Mouse (Mus musculus): ENCODE measurements around the gene Etv6.

Gene Etv6

DNA sequence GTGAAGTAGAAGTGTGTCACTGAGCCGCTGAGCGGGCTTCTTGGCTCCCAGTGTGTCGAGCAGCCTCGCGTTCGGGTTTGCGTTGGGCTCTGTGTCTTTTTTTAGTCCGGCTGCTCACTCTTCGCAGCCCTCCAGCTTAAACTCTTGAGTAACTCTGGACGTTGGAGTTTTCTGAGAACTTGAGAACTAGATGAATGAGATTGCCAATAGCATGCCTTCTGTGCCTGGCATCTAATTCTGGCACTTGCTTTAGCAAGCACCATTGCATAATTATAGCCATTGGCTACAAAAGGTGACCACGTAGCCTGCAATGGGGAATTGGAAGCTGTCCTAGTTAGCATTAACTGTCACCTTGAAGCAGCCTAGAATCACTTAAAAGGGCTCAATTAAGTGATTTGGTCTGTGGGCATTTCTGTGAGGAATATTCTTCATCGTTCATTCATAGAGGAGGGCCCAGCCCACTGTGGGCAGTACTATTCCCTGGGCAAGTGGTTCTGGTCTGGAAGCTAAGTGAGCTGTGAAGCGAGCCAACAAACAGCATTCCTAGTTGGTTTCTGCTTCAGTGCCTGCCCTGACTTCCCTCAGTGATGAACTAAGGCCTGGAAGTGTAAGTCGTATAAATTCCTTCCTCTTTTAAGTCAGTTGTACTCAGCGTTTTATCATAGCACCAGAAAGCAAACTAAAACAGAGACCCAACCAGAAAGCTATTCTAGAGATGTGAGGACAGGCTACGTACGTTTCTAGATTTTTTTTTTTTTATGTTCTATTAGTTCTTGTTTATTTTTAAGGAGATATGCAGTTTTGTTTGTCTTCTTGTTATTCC is 136.6 kb downstream of the Etv6 start:
- no peak for DNase-seq (ENCODE audit: low spot score)

DNA sequence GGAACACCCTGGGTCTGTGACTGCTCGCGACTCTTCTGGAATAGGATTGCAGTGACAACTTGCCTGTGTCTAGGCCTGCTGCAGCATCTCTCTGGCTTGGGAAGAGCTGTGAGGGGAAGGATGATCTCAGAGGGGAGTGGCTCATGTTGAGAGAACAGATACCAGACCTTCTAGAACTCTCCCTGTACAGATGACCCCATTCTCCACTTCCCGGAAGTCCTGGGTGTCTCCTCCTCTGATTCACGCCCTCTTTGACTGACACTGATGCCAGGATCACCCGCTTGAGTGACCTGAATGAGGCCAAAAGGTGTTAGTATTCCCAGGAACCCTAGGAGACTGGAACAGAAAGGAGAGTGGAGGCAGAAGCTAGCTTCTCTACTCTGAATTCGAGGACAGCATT is 137.9 kb downstream of the Etv6 start:
- no peak for DNase-seq (ENCODE audit: low spot score)

DNA sequence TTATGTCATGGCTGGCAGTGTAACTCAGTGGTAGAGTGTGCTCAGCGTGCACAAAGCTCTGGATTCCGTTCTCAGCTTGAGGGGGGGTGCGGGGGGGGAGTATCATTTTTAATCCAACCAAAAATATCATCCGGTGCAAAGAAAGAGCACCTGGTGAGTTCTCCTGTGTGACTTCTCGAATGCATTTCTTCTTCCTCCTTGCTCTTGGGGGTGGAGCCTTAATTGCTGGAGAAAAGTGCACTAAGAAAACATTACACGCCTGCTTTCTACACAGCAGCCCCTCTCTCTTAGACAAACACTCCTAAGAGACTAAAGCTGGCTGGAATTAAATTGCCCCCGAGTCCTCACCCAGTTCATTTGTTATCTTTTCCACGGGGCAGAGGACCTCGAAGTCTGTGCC is 139.6 kb downstream of the Etv6 start:
- DNase-seq (ENCODE audit: low spot score), result no peak

DNA sequence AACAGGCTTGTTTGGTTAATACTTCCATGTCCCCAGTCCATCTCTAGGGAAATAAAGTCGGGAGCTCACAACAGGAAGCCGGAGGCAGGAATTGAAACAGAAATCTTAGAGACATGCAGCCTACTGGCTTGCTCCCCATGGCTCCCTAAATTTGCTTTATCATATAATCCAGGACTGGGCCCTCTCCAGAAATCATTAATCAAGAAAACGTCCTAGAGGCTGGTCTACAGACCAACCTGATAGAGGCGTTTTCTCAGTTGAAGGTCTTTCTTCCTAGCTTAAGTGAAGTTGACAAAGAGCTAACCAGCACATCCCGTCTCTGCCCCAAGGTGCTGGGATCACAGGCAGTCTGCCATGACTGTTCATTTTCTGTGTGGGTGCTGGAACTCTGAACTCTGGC is 141.7 kb downstream of the Etv6 start:
- no peak for DNase-seq (ENCODE audit: low spot score)

DNA sequence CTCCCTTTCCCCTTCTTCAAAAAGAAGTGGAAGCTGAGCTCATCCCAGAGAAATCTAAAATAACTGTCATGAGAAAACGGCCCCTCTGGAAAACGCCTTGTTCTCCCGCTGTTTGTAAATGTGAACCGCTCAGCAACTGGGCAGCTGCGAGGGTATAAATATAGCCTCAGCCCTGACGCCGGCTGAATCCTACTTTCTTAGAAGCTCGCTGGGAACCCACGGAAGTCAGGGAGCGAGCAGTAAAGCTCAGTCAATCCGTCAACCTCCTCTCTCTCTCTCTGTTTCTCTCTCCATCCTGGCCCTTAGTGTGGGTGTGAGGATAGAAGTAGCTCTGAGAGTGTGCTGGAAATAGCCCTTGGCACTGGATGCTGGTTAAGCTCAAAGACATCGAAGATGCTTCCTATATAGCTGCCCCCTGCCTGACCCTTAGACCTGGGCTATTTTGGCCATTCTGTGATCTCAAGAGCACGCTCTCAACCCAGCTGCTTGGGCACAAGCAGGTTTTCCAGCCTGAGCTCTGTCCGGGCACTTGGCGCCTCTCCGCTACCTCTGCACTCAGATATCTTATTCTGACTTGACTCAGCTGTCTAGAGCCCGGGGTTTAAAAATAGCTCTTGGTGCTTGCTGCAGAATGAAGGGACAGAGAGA is 146.9 kb downstream of the Etv6 start:
- DNase-seq (ENCODE audit: low spot score), result no peak

DNA sequence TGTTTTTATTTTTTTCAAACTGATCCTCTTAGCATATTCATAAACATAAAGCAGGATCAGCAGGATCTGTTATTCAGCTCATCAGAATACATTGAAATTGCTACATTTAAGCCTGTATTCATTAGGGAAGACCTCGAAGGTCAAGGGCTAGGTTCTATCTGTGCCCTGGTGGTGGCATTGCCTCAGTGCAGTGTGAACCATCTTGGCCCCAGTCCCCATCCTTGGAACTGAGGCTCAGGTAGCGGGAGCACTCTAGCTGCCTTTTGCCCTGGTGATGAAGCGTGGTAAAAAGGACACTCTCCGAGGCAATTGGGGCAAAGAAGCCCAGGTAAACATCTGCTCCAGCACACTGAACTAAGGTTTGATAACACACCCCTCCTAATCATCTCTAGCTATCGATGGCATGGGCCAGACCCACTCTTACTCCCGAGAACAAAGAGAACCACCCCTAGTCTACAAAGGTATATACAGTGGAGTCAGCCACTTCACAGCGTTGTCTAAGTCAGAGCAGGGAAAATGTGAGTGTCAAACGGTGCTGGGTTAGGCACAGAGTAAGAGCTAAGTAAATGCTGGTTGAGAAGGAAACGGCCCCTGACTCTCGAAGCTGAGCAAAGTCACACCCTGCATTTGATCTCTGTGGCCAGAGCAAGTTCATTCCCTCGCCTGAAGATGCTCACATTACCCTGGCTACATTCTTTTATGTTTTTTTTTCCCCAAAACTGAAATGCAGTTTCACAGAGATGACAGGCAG is 148.3 kb downstream of the Etv6 start:
- DNase-seq (ENCODE audit: low spot score), result no peak

DNA sequence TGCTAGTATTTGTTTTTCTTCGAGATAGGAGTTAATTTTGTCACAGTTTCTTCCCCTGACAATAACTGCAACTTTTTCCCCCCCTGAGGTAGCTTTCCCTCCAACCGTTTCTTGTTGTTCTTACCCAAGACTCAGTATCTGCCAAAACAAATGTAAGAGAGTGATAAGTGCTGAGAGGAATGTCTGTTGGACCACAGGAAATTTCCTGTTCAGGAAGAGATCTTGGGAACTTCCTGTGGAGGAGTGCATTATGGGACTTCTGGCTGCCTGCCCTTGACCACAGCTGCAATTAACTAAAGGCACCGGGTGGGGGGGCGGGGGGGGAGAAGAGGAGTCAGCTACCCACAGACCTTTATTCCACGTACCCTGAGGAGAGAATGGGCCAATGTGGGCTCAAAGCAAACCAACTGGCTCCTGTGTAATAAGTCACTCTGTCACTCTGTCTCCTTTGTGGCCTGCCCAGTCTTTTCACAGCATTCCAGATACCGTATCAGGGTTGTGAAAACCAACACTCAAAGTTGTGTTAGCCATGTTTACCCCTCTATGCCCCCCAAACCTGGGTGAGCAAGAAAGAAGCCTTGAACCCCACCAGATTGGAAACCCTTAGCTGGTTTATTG is 150.9 kb downstream of the Etv6 start:
- no peak for DNase-seq (ENCODE audit: low spot score)

DNA sequence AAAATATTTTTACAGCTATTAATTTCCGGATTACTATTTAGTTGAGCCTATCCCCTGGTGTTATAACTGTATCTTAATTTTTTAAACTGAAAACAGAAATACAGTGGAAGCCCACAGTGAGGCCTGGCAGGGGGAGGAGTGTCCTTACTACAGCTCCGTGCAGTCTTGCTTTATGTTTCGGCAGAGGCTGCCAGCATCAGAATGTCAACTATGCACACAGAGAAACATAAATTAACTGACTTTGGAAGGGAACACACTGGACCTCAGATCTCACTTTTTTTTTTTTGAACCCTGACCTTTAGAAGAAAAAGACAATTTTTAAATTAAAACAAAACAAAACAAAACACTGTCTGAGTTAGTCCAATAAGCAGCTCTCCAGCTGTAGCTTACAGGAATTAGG is 153.2 kb downstream of the Etv6 start:
- no peak for DNase-seq (ENCODE audit: low spot score)

DNA sequence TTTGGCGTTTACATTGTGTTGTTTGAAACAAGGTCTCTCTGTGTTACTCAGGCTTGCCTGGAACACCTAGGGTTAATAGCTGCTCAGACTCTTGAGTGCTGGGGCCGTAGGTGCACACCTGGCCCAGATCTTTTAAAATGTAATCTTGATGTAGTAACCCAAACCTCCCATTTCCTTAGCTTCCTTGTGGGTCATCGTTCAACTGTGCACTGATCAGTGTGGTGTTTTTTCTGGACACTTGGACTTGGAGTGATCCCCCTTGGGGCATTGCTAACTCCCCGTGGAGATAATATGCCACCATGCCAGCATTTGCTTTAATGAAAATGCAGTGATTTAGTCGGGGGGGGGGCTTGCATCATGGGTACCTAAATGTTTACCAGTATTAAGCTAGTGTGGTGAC is 153.7 kb downstream of the Etv6 start:
- DNase-seq (ENCODE audit: low spot score), result no peak

DNA sequence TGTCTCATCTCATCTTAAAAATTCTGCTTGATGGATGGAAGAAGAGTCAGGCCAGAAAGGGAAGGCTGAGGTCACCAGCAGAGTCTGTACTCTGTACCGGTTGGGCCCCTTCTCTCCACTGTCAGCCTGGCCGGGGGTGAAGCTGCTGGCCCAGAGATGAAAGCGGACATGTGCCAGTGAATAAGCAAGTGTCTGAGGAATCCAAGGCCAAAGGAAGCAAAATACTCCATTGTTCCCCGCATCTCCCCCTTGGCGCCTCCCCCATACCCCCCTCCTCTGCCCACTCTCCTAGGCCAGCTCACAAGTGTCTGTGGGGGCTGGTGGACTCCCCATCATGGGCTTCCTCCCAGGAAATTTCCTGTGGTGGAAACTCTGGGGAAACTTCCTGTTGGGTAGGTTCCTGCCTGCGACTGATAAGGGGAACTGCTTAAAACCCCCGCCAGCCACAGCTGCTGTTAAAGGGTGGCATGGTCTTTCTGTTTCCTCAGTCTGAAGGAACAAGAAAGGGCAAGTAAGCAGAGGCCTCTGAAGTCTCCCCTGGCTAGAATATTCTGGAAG is 154.2 kb downstream of the Etv6 start:
- DNase-seq (ENCODE audit: low spot score), result no peak

DNA sequence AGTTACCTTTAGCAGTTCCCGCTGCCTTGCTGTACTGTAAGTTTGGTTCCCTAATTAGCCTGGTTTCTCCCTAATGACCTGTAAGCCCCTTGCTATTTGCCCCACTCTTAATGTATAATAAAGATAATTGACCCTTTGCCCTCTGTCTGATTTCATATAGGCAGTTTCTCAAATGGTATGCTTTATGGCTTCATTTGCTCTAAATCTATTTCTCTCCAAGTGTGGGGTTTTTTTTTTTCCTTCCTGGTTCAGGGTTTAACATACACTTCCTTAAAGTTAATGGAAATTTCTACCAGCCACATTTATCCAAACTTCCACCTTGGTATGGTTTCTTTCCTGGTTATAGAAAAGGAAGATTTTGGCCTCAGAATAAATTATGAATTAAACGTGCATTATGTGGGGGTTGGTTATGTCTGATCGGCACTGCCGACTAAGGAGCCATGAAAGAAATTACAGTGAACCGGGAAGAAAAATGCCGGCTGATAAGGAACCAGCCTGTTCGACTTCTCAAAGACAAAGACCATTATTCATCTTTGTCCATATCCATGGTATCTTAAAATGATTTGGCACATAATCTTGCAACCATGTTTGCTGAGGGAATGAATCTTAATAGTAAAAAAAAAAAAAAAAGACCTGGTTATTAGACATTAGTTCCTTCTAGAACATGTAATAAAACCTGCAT is 155.2 kb downstream of the Etv6 start:
- no peak for DNase-seq (ENCODE audit: low spot score)

DNA sequence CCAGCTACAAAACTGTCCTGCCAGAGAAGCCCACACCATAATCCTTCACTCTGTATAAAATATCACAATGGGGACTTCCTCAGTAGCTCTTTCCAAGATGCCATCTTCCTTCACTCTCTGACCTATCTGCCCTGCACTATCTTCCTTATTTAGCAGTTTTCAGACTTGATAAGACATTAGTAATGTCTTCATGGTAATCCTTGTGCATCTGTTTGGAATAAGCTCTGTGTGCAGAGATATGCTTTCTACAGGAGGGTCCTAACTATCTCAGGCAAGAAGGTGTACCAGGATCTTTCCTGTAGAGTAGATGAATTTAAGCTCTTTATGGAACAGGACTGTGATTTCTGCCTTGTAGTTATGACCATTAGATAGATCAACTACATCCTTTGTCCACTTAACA is 157.2 kb downstream of the Etv6 start:
- no peak for DNase-seq (ENCODE audit: low spot score)

DNA sequence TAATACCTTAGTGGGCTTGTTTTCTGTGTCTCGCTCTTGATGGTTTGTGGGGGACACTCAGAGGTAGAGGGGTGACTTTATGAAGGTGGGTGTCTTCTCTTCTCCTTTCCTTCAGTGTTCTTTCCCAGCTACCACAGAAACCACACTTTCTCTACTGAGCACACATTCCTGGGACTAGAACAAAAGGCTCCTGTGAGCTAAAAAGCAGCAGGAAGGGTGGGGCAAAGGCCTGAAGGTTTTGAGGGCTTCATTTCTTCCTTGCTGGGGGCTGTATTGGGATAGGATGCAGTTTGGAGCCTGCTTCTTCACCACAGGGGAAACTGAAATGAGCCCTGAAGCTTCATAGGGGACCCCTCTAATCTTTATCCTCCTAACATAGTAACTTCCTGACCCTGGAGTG is 164.4 kb downstream of the Etv6 start:
- DNase-seq (ENCODE audit: low spot score), result no peak

DNA sequence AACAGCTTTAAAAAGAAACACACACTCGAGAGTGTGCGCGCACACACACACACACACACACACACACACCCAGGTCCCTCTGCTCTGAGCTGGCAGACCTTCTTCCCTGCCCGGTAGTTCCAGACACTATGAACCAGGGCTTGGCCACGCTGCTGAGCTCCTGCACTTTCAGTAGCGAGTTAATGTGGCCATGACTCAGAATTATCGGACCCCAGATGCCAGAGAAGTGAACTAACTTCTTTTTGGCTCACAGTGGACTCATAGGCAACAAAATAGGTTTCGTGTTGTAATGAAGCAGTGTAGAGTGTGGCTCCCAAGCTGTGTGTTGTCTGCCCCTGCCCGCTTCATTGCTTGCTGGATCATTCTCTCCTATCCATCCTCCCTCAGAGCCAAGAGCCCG is 165.1 kb downstream of the Etv6 start:
- DNase-seq (ENCODE audit: low spot score), result no peak

DNA sequence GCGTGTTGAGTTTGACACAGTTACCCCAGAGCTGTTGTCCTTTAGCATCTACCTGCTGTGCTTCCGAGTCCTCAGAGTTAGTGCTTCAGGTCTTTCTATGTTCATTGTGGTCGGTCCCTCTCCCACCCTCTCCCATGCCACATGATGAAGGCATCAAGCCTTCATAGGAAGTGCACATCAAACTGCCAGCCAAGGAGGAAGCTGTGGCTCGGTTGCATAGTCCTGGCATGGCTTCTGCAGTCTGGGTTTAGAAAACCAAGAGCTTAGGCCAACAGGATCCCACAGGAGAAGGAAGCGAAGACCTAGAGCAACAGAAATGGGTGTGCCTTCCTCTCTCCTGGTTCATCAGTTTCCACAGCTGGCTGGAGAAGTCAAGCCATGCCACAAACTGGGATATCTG is 166.7 kb downstream of the Etv6 start:
- DNase-seq (ENCODE audit: low spot score), result no peak

DNA sequence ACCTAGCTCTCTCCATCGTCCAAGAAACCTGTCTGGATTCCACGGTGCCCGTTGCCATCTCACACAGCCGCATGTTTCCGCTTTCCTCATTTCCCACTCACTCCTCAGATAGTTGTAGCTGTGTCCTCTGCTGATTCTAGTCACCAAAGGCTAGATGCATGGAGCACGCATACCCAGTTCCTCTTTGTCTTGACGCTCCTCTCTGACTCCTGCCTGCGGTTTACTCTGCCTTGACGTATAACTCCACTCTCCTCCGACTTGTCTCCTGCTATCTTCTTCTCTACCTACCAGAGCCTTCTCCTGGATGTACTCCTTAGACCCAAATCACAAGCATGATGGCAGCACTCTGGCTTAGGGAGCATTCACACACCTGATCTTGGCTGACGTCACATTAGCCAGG is 169.7 kb downstream of the Etv6 start:
- no peak for DNase-seq (ENCODE audit: low spot score)

DNA sequence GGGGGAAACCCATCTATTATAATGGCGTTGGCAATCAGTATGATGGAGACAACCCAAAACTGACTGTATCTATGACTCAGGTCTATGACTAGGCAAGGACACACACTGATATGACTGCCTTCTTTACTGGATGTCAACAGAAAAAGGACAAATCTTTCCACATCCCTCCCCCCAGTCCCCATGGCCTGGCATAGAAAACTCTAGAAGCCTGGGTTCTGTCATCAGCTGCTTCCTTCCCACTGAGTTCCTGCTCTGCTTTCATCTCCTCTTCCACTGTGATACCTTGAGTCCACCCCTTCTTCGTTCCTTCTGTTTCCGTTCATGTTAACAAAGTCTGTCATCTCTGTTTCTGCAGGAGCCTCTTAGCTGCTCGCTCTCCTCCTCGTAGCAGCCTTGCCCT is 170.2 kb downstream of the Etv6 start:
- DNase-seq (ENCODE audit: low spot score), result no peak

DNA sequence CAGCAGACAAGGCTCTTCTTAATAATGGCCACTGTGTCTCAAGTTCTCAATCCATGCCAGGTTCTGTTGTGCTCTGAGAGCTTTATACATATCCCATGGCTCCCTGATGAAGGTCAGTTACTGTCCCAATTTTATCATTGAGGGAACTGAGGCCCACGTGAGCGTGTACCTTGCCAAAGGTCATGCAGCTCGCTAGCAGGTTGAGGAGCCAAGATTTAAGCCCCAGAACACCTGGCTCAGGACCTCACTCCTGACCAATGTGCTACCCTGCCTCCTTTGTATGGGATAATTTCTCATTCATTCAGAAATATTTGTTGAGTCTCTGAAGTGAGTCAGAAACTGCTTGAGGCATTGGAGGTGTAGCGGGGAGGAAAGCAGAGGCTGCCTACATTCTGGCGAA is 170.8 kb downstream of the Etv6 start:
- DNase-seq (ENCODE audit: low spot score), result no peak

DNA sequence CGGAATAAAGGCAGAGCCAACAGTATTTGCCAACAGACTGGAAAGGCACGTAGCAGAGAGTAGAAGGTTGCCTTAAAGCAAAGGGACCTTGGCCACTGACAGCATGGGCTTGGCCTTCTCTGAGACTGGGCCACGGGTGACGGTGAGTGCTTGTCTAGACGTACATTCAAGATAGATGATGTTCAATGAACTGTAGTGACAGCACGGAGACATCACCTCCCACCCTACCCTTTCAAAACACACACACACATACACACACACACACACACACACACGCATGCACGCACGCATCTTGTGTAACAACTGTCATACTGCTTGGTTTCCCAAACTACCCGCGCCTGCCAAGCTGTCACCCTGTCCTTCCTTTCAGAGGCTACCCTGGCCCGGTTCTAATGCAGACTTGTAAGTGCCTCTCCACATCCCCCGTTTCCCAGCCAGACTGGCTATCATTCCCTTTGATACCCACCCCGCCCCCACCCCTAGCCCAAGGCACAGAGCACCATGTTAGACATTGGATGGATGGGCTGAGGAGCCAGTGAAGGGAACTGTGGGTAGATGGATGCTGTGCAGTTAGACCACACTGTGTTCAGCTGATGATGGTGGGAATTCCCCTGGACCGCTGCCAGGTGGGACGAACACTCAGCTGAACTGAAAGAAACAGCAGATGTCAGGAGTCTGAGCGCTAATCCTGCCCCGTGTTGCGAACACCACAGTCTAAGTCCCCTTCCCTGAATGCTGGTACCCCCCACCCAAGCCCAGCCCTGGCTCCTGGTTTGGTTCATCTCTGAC is 172.1 kb downstream of the Etv6 start:
- no peak for DNase-seq (ENCODE audit: low spot score)

DNA sequence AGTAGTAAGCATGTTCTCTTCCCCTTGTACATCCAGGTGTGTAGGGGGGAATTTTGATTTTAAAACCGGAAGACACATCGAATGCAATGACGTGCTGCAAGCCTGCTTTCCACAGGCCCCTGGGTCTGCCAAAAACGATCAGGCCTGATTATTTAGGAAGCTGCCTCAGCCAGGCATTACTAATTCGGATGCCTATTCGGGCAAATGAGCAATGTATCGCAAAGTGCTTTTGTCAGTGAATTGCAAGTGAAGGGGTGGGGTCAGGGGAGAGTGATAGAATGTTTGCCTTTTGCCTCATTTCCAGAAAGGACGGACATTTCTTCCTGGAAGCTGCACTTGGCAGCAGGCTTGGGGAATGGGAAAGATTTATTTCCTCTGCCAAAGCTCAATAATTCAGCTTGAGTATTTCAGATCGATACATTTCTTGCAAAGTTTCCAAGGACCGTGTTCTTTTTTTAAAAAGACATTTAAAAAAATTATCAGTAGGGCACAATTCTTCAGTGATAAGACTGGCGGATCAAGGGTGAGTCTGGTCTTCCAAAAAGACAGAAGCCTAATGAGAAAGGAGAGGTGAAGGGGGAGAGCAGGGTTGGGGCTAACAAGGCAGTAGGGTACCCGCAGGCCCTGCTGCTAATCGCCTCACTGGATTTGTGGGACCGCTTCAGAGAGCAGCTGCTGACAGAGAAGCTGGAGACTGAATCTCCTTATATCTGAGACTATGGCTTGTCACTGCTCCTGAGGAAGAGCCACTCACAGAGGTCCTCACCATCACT is 172.9 kb downstream of the Etv6 start:
- no peak for DNase-seq (ENCODE audit: low spot score)

Data from layer of hippocampus, adult 9-10 months (tissue).